Mouse (Mus musculus) embryo, embryonic 9.5 days (tissue): ENCODE data around the gene Nfib.

Experiments used
- DNase-seq: peaks from one replicate; pipeline ENCODE4 v3.0.0-alpha.2; 2017; ENCODE audit errors: extremely low spot score

Gene Nfib

GRCm38 (mm10) chr4:82704841-82705794 is at the start of gene Nfib:
Gene Nfib, minus strand, starts transcription at chr4:82705750.
- peak; percentile 20 for DNase-seq

- no peak for DNase-seq
These were observed 30.2 kb upstream of the Nfib start for GRCm38 (mm10) chr4:82735764-82736163.

- DNase-seq = no peak
These were observed 29.4 kb upstream of the Nfib start for GRCm38 (mm10) chr4:82734765-82735481.

- DNase-seq = no peak
These were observed 28.8 kb upstream of the Nfib start for GRCm38 (mm10) chr4:82734348-82734747.

- DNase-seq = no peak
These were observed 28.1 kb upstream of the Nfib start for GRCm38 (mm10) chr4:82733636-82734035.

GRCm38 (mm10) chr4:82730248-82730887 is 24.8 kb upstream of the Nfib start:
- DNase-seq = no peak

- no peak for DNase-seq
These were observed 18.5 kb upstream of the Nfib start for GRCm38 (mm10) chr4:82724058-82724457.

- DNase-seq = no peak
These were observed 17.5 kb upstream of the Nfib start for GRCm38 (mm10) chr4:82723048-82723447.

GRCm38 (mm10) chr4:82715833-82716232 is 10.3 kb upstream of the Nfib start:
- no peak for DNase-seq

GRCm38 (mm10) chr4:82711611-82712295 is 6.2 kb upstream of the Nfib start:
- no peak for DNase-seq

GRCm38 (mm10) chr4:82709666-82710065 is 4.1 kb upstream of the Nfib start:
- no peak for DNase-seq

GRCm38 (mm10) chr4:82706012-82706411 is 462 bp upstream of the Nfib start:
- DNase-seq = no peak

- DNase-seq = no peak
These were observed 1.3 kb downstream of the Nfib start for GRCm38 (mm10) chr4:82704079-82704830.

- DNase-seq = no peak
These were observed 2.7 kb downstream of the Nfib start for GRCm38 (mm10) chr4:82702808-82703207.

GRCm38 (mm10) chr4:82699504-82699903 is 6.0 kb downstream of the Nfib start:
- no peak for DNase-seq

GRCm38 (mm10) chr4:82698616-82699015 is 6.9 kb downstream of the Nfib start:
- no peak for DNase-seq

- DNase-seq = no peak
These were observed 8.4 kb downstream of the Nfib start for GRCm38 (mm10) chr4:82697151-82697550.

- DNase-seq = no peak
These were observed 9.6 kb downstream of the Nfib start for GRCm38 (mm10) chr4:82695760-82696501.

- DNase-seq = no peak
These were observed 13.6 kb downstream of the Nfib start for GRCm38 (mm10) chr4:82692009-82692326.
